In genomic region chr11:99187348-99187747, GRCm38 (mm10) we compare ENCODE assay signal across 19 mouse cellular contexts. TPM values are rescaled to one million over a fixed set of nuclear protein-coding genes. Genes with fewer than 3 reads are reported as not detected.
"Had no signal": no experiment of that assay in that cellular context is flagged by ENCODE, and none has a peak within 500 bp of the region (broad histone marks: within the 10 kb centered on the region; RNA-seq: fewer than 3 reads in every experiment).

No protein-coding gene starts in this region.

- H3K36me3 ChIP-seq: liver, embryonic 13.5 days; liver, embryonic 15.5 days; midbrain, embryonic 13.5 days; midbrain, embryonic 15.5 days; neural tube, embryonic 12.5 days had no signal

- H3K27ac ChIP-seq: liver, embryonic 13.5 days; liver, embryonic 15.5 days; macrophage; midbrain, embryonic 13.5 days; midbrain, embryonic 15.5 days; neural tube, embryonic 12.5 days had no signal

- DNase-seq: liver, embryonic 13.5 days; liver, postnatal 0 days; lung, embryonic 14.5 days; lung, postnatal 10 days; lung, postnatal 36 days; right cerebral cortex, postnatal 14 days; thymus, adult 18-20 months; thymus, postnatal 14 days; thymus, postnatal 36 days had no signal

- H3K4me1 ChIP-seq: liver, embryonic 13.5 days; liver, embryonic 15.5 days; midbrain, embryonic 13.5 days; midbrain, embryonic 15.5 days had no signal

- H3K4me3 ChIP-seq: liver, embryonic 13.5 days; liver, embryonic 15.5 days; megakaryocyte, embryonic 14.5 days; midbrain, embryonic 13.5 days; midbrain, embryonic 15.5 days; neural tube, embryonic 12.5 days had no signal

- H3K27me3 ChIP-seq: midbrain, embryonic 15.5 days; neural tube, embryonic 12.5 days had no signal

RNA-seq across cellular contexts. Expression of gene Ccr7, which starts 32.5 kb away (rescaled TPM):
- total RNA-seq: midbrain, postnatal 0 days had no signal
- polyA plus RNA-seq: midbrain, embryonic 11.5 days; midbrain, embryonic 13.5 days; midbrain, embryonic 15.5 days; midbrain, postnatal 0 days; neural tube, embryonic 14.5 days had no signal

RNA-seq across cellular contexts. Expression of gene Krt222, which starts 56.5 kb away (rescaled TPM):
- total RNA-seq: megakaryocyte progenitor cell, adult 5-6 weeks had no signal
- polyA plus RNA-seq: macrophage had no signal
